Mouse (Mus musculus) MEL (cell line): ENCODE data around the gene Atp23.

Source experiments
- CTCF ChIP-seq, 3 experiments: IDR thresholded peaks in 2 of 3; conservative IDR thresholded peaks in 1 of 3; 2 replicates each; pipeline ENCODE4 v1.5.1; 2011 to 2012; ENCODE audit warnings: low read length in 3 of 3, low read depth in 2 of 3, mild to moderate bottlenecking in 2 of 3, improper control_type of control experiment in 1 of 3, inconsistent platforms in 1 of 3, mixed read lengths in 1 of 3, moderate library complexity in 1 of 3; ENCODE audit not compliant: control insufficient read depth in 1 of 3, insufficient read depth in 1 of 3, poor library complexity in 1 of 3, severe bottlenecking in 1 of 3
- GATA1 ChIP-seq: IDR thresholded peaks from 2 replicates; pipeline ENCODE4 v1.6.1; 2011; ENCODE audit warnings: low read depth, low read length, improper control_type of control experiment
- HCFC1 ChIP-seq: IDR thresholded peaks from 2 replicates; pipeline ENCODE4 v1.6.1; 2012; ENCODE audit warnings: low read depth, mild to moderate bottlenecking, inconsistent platforms, low read length, improper control_type of control experiment, moderate library complexity
- MAFK ChIP-seq: IDR thresholded peaks from 2 replicates; pipeline ENCODE4 v1.6.1; 2011; ENCODE audit warnings: low read depth, mild to moderate bottlenecking, low read length, improper control_type of control experiment, borderline replicate concordance
- MYB ChIP-seq: IDR thresholded peaks from 2 replicates; pipeline ENCODE4 v1.6.1; 2011; ENCODE audit warnings: mild to moderate bottlenecking, low read depth, low read length, improper control_type of control experiment
- POLR2A ChIP-seq, 2 experiments: IDR thresholded peaks; 2 replicates each; pipeline ENCODE4 v1.6.1; 2011 to 2012; ENCODE audit warnings: low read length in 2 of 2, mild to moderate bottlenecking in 2 of 2, control low read depth in 1 of 2, improper control_type of control experiment in 1 of 2, low read depth in 1 of 2, moderate library complexity in 1 of 2; ENCODE audit not compliant: control insufficient read depth in 1 of 2, insufficient read depth in 1 of 2, poor library complexity in 1 of 2
- RCOR1 ChIP-seq: IDR thresholded peaks from 2 replicates; pipeline ENCODE4 v1.6.1; 2012; ENCODE audit warnings: low read depth, mild to moderate bottlenecking, inconsistent platforms, low read length, improper control_type of control experiment
- ZC3H11A ChIP-seq: IDR thresholded peaks from 2 replicates; pipeline ENCODE4 v1.6.1; 2012; ENCODE audit warnings: low read depth, mild to moderate bottlenecking, inconsistent platforms, low read length, improper control_type of control experiment
- ZNF384 ChIP-seq: IDR thresholded peaks from 2 replicates; pipeline ENCODE4 v1.6.1; 2012; ENCODE audit warnings: low read depth, mild to moderate bottlenecking, inconsistent platforms, low read length, improper control_type of control experiment

DNA sequence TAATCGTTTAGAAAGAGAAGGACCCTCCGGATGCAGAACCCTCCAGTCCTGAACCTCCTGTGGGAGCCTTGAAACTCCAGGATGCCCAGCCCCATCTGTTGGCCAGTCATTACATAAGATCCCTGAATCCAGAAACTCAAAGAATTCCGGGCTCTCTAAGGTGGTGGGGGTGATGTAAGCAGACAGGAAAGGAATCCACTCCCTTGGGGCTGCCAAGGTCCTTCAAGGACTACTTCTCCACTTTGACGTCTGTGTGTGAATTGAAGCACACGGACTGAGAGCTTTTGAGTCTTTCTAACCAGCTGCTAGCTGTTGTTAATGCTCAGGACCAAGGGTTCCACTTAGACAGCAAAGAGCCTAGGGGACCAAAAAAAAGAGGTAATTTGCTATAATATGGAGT lies 28.9 kb downstream of the Atp23 start:
- no peak for TF ChIP-seq ZNF384
- no peak for TF ChIP-seq ZC3H11A
- no peak for TF ChIP-seq GATA1
- no peak for TF ChIP-seq RCOR1
- no peak for TF ChIP-seq CTCF (IDR thresholded peaks at IDR 0.05 in 2 of 3, conservative IDR thresholded peaks at IDR 0.05 in 1 of 3; ENCODE audit: control insufficient read depth in 1 of 3, insufficient read depth in 1 of 3, low read depth in 2 of 3, low read length in 3 of 3, poor library complexity in 1 of 3, severe bottlenecking in 1 of 3)
- TF ChIP-seq HCFC1, result no peak
- no peak for TF ChIP-seq POLR2A (IDR thresholded peaks at IDR 0.05; ENCODE audit: control insufficient read depth in 1 of 2, insufficient read depth in 1 of 2, low read depth in 1 of 2, low read length in 2 of 2, poor library complexity in 1 of 2)
- no peak for TF ChIP-seq MYB
- TF ChIP-seq MAFK, result no peak
